Mouse (Mus musculus): ENCODE data around the gene Olfr395. TPM values are rescaled to one million over a fixed set of nuclear protein-coding genes. Genes with fewer than 3 reads are reported as not detected.

Gene Olfr395
- not detected in 2 replicates for polyA plus RNA-seq (2012; ENCODE audit: low replicate concordance)

DNA sequence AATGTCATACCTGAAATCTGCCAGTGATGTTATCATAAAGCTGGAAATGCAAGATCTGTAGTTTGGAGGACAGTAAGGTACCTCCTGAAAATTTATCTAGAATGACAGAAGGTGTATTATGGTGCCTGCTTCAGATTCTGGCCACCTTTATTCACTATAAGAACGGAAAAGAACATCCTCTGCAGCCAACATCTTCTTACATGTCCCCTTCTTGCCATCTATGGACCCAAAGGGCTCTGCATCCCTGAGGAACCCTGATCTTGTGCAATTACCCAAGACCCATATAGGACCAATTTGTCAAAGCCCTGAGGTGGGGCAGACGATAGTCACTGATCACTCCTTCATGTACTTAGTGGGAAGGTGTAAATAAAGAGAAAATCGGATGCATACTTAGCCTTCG, at the start of gene Olfr395:
TSS of gene Olfr395 (minus strand) at position 101 of the 400 bp plus-strand sequence.

GRCm38 (mm10) chr11:73936377-73936776, 27.3 kb upstream of the Olfr395 start, which contains the start of gene Olfr23:
Gene Olfr23, plus strand, starts transcription at chr11:73936677.

GRCm38 (mm10) chr11:73890671-73891070, 18.4 kb downstream of the Olfr395 start, which contains the start of gene Olfr394:
Gene Olfr394, minus strand, starts transcription at chr11:73890771.

Other genes with a start within 250 kb of the Olfr395 start
- not detected in 2 replicates for gene Zfp735, start 220.5 kb downstream of the Olfr395 start, polyA plus RNA-seq (2012; ENCODE audit: low replicate concordance)
- not detected in 2 replicates for gene Olfr389, start 128.6 kb downstream of the Olfr395 start, polyA plus RNA-seq (2012; ENCODE audit: low replicate concordance)
- not detected in 2 replicates for gene Olfr390, start 126.3 kb downstream of the Olfr395 start, polyA plus RNA-seq (2012; ENCODE audit: low replicate concordance)
- gene Olfr391-ps, start 106.2 kb downstream of the Olfr395 start, polyA plus RNA-seq (2012; ENCODE audit: low replicate concordance), result not detected in 2 replicates
- not detected in 2 replicates for gene Olfr392, start 92.2 kb downstream of the Olfr395 start, polyA plus RNA-seq (2012; ENCODE audit: low replicate concordance)
- not detected in 2 replicates for gene Olfr393, start 57.8 kb downstream of the Olfr395 start, polyA plus RNA-seq (2012; ENCODE audit: low replicate concordance)
- not detected in 2 replicates for gene Olfr394, start 18.5 kb downstream of the Olfr395 start, polyA plus RNA-seq (2012; ENCODE audit: low replicate concordance)
- not detected in 2 replicates for gene Olfr23, start 27.4 kb upstream of the Olfr395 start, polyA plus RNA-seq (2012; ENCODE audit: low replicate concordance)
- not detected in 2 replicates for gene Olfr397, start 51.5 kb upstream of the Olfr395 start, polyA plus RNA-seq (2012; ENCODE audit: low replicate concordance)
- not detected in 2 replicates for gene Olfr398, start 81.1 kb upstream of the Olfr395 start, polyA plus RNA-seq (2012; ENCODE audit: low replicate concordance)
- gene Olfr139, start 147.3 kb upstream of the Olfr395 start, polyA plus RNA-seq (2012; ENCODE audit: low replicate concordance), result not detected in 2 replicates
- 0.18 TPM in 1 of 2 replicates, not detected in the other for gene Olfr399, start 147.3 kb upstream of the Olfr395 start, polyA plus RNA-seq (2012; ENCODE audit: low replicate concordance)
- gene Zfp616, start 160.7 kb upstream of the Olfr395 start, polyA plus RNA-seq (2012; ENCODE audit: low replicate concordance), result 0.06 TPM in 1 of 2 replicates, not detected in the other
- not detected in 2 replicates for gene Olfr401, start 204.4 kb upstream of the Olfr395 start, polyA plus RNA-seq (2012; ENCODE audit: low replicate concordance)
- not detected in 2 replicates for gene Olfr402, start 244.2 kb upstream of the Olfr395 start, polyA plus RNA-seq (2012; ENCODE audit: low replicate concordance)